Mouse (Mus musculus) C2C12 (cell line): ENCODE measurements around the gene Nebl. TPM values are rescaled to one million over a fixed set of nuclear protein-coding genes. Genes with fewer than 3 reads are reported as not detected.

Experiments
- H3K27me3 ChIP-seq: one replicate; pipeline ENCODE4 v1.6.1; 2011; ENCODE audit not compliant: control insufficient read depth, insufficient read depth, insufficient read length
- H3K36me3 ChIP-seq: one replicate; pipeline ENCODE4 v1.6.1; 2011; ENCODE audit not compliant: control insufficient read depth, insufficient read depth
- H3K4me3 ChIP-seq: one replicate; pipeline ENCODE4 v1.5.1; 2011; ENCODE audit warnings: mild to moderate bottlenecking, control low read depth; ENCODE audit not compliant: poor library complexity, insufficient read depth, severe bottlenecking
- H3K79me2 ChIP-seq: one replicate; pipeline ENCODE4 v1.6.1; 2011; ENCODE audit not compliant: control insufficient read depth, insufficient read depth
- H3K79me3 ChIP-seq: one replicate; pipeline ENCODE4 v1.6.1; 2011; ENCODE audit warnings: low read depth, control low read depth
- H3ac ChIP-seq: one replicate; pipeline ENCODE3; 2011; ENCODE audit warnings: low read depth; ENCODE audit not compliant: control insufficient read depth, insufficient read length
- CEBPB ChIP-seq: IDR thresholded peaks from one replicate; pipeline ENCODE4 v1.6.1; 2011; ENCODE audit warnings: low read depth, mild to moderate bottlenecking, control low read depth, moderate library complexity
- CTCF ChIP-seq: IDR thresholded peaks from one replicate; pipeline ENCODE4 v1.5.1; 2011; ENCODE audit not compliant: control insufficient read depth, insufficient read depth, insufficient read length
- FOSL1 ChIP-seq: IDR thresholded peaks from one replicate; pipeline ENCODE4 v1.8.0; 2011; ENCODE audit warnings: mild to moderate bottlenecking, low read length; ENCODE audit not compliant: poor library complexity, insufficient read depth, severe bottlenecking
- MAX ChIP-seq: IDR thresholded peaks from one replicate; pipeline ENCODE4 v1.6.1; 2011; ENCODE audit warnings: mild to moderate bottlenecking, control low read depth
- MYOD1 ChIP-seq: IDR thresholded peaks from one replicate; pipeline ENCODE4 v1.6.1; 2011; ENCODE audit warnings: low read depth; ENCODE audit not compliant: control insufficient read depth, insufficient read length
- MYOG ChIP-seq: IDR thresholded peaks from one replicate; pipeline ENCODE4 v1.6.1; 2011; ENCODE audit not compliant: control insufficient read depth, insufficient read length; ENCODE audit errors: extremely low read depth
- USF1 ChIP-seq: IDR thresholded peaks from one replicate; pipeline ENCODE4 v1.6.1; 2011; ENCODE audit warnings: low read depth, mild to moderate bottlenecking, control low read depth, moderate library complexity
- polyA plus RNA-seq: library from polyadenylated mRNA; unstranded; fragments of >200 nt; fragmentation: generic; extraction: Trizol; gene quantifications from one replicate; pipeline ENCODE4 v1.2.1, GENCODE M21; 2012; ENCODE audit warnings: missing spikeins

The Nebl gene
- polyA plus RNA-seq, 1 experiment, result 0.50 TPM

DNA sequence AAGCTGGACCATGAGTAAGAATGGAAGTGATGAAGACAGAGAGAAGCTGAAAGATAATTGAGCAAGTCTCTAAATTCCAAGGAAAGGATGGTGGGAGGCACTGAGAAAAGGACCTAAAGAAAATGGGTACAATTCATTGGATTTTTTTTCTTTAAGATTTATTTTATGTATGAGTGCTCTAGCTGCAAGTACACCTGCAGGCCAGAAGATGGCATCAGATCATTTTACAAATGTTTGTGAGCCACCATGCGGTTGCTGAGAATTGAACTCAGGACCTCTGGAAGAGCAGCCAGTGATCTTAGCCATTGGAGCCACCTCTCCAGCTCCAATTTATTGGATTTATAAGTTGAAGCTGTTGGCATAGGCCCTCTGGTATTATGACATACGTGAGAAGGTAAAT is 316.9 kb downstream of the Nebl start:
- H3K27me3 ChIP-seq, result no peaks in the 10 kb centered on the region
- no peak overlapping the region for H3K4me3 ChIP-seq
- no peaks in the 10 kb centered on the region for H3K36me3 ChIP-seq
- H3K79me2 ChIP-seq, result no peaks in the 10 kb centered on the region
- H3K79me3 ChIP-seq, result no peaks in the 10 kb centered on the region
- no peak overlapping the region for H3ac ChIP-seq
- TF ChIP-seq MYOD1, result no peak
- no peak for TF ChIP-seq MYOG
- TF ChIP-seq USF1, result no peak
- no peak for TF ChIP-seq FOSL1
- no peak for TF ChIP-seq CEBPB
- no peak for TF ChIP-seq MAX
- no peak for TF ChIP-seq CTCF

DNA sequence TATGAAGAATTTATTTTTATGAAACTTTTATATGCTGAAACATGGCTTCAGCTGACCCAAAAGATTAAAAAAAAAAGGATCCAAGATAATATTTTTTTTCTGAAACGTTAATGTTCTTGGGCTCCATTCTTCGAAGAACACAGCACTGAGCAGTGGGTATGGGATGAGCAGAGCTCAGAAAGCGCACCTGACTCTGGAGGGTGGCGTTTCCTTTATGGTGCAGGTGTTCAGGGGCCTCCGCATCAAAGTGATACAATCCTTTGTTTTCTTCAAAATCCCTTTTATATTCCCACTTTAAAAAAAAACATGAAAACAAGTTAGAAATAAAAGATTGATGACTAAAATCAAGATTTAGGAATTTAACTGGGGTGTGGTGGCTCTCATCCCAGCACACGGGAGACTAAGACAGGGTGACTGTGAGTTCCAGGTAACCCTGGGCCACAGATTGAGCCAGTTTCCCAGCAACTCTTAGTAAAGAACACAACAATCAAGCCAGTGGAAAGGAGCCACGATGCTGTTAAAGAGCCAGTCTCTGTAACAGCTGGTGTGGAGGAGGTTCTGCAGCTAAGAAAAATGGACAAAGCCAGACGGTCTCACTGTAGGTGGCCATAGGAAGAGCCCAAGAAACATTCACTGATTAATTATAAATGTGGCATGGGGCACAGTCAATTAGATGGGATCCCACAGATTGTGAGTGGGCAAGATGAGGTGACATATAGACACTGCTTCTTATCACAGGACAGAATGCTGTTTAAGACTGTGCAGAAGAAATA is 317.6 kb downstream of the Nebl start:
- no peak for TF ChIP-seq CTCF
- no peak for TF ChIP-seq MAX
- no peak for TF ChIP-seq FOSL1
- no peak for TF ChIP-seq MYOD1
- TF ChIP-seq CEBPB, result no peak
- TF ChIP-seq USF1, result no peak
- no peak for TF ChIP-seq MYOG
- no peak overlapping the region for H3K4me3 ChIP-seq

DNA sequence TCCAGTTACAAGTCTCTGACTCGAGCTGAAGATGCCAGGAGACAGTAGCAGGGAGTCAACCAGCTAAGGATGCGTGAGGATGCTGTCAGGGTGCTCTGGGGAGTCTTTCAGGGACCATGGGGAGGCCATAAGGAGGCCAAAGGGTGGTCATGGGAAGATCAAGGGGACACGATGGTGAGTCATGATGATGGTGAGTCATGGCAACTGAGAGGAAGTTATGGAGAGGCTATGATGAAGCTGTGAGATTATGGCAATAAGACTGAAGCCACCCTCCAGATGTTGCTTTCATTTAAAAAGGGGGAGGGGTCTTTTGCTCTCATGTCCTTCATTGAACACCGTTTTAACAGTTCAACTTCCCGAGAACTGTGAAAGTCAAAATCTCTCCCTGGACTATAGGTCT is 322.0 kb downstream of the Nebl start:
- H3K79me2 ChIP-seq, result no peaks in the 10 kb centered on the region
- no peak for TF ChIP-seq MYOG
- no peak for TF ChIP-seq CTCF
- no peak for TF ChIP-seq CEBPB
- TF ChIP-seq MYOD1, result peak; percentile 57
- TF ChIP-seq FOSL1, result no peak
- TF ChIP-seq MAX, result no peak
- no peaks in the 10 kb centered on the region for H3K36me3 ChIP-seq
- no peaks in the 10 kb centered on the region for H3K27me3 ChIP-seq
- no peak overlapping the region for H3ac ChIP-seq
- no peaks in the 10 kb centered on the region for H3K79me3 ChIP-seq
- H3K4me3 ChIP-seq, result no peak overlapping the region

More for the DNA sequence above, 317.6 kb downstream of the Nebl start:
- Histone ChIP-seq H3K36me3 (no peaks in the 10 kb centered on the region), H3K79me2 (no peaks in the 10 kb centered on the region), H3K27me3 (no peaks in the 10 kb centered on the region), H3ac (no peak overlapping the region), H3K79me3 (no peaks in the 10 kb centered on the region)

DNA sequence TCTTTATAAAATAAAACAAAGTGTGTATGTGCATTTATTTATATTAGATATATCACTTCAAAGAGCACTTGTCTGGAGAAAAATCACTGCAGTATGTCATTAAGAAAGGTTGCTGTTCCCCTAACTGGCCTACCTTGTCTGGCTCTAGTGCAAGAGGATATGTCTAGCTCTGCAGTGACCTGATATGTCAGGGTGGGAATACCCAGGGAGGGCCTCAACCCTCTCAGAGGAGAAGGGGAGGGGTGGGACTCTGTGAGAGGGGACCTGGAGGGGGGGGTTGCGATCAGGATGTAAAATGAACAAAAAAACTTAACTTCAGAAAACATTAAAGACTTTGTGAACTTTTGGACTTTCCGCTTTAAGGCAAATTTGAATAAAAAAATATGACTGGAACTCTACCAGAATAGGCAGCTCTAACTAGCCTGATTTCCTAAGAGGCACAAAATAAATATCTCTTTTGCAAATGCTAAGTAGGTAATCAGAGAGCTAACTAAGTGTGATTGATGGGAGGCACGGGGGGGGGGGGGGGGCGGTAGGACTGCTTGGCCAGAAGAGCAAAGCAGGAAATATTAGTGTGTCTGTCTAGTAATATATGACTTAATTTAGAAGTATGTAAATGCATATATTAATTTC is 325.2 kb downstream of the Nebl start:
- Histone ChIP-seq H3K79me3 (no peaks in the 10 kb centered on the region), H3ac (no peak overlapping the region), H3K27me3 (no peaks in the 10 kb centered on the region), H3K36me3 (no peaks in the 10 kb centered on the region), H3K4me3 (no peak overlapping the region), H3K79me2 (no peaks in the 10 kb centered on the region)
- no peak for TF ChIP-seq USF1
- TF ChIP-seq CTCF, result no peak
- no peak for TF ChIP-seq MYOG
- TF ChIP-seq MAX, result no peak
- TF ChIP-seq CEBPB, result no peak
- no peak for TF ChIP-seq FOSL1
- TF ChIP-seq MYOD1, result no peak

DNA sequence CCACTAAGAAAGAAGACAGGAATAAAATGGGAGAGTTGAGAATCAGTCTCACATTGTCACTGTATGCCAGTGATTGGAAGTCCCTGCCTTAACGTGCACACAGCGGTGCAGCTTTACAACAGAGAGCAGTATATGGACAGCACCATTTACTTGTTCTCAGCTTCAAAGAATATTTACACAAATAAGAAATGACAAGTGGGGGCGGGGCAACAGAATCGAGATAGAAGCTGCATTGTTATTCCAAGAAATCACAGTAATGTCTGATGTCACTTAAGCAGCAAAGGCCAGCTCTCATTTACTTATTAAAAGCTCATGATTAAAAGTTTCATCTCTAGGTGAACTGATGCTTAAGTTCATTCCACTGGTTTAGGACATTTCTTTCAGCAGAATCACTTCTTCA is 328.8 kb downstream of the Nebl start:
- H3K79me2 ChIP-seq, result no peaks in the 10 kb centered on the region
- no peaks in the 10 kb centered on the region for H3K79me3 ChIP-seq
- TF ChIP-seq CEBPB, result no peak
- no peak for TF ChIP-seq CTCF
- no peak for TF ChIP-seq MYOD1
- no peak for TF ChIP-seq FOSL1
- TF ChIP-seq USF1, result no peak
- no peak for TF ChIP-seq MYOG
- no peak for TF ChIP-seq MAX
- no peak overlapping the region for H3K4me3 ChIP-seq
- H3K36me3 ChIP-seq, result no peaks in the 10 kb centered on the region
- H3K27me3 ChIP-seq, result no peaks in the 10 kb centered on the region
- H3ac ChIP-seq, result no peak overlapping the region
